Mouse (Mus musculus) heart, embryonic 10.5 days (tissue): ENCODE data around the gene Zfp986. TPM values are rescaled to one million over a fixed set of nuclear protein-coding genes. Genes with fewer than 3 reads are reported as not detected.

ENCODE experiments used
- polyA plus RNA-seq: library from polyadenylated mRNA; unstranded; fragments of >200 nt; fragmentation: Nextera tagmentation; extraction: Ambion mirVana; gene quantifications from 2 replicates; pipeline ENCODE4 v1.2.1, GENCODE M21; 2016

The Zfp986 gene
- polyA plus RNA-seq, 1 experiment from 2014 or later, result not detected

Other genes starting within 250 kb of the Zfp986 start
- gene Zfp980, start 198.1 kb upstream of the Zfp986 start, polyA plus RNA-seq, result 0.09 TPM in 1 of 2 replicates, not detected in the other
- gene Zfp987, start 228.5 kb downstream of the Zfp986 start, polyA plus RNA-seq, result 0.09 TPM in 1 of 2 replicates, not detected in the other